Mouse (Mus musculus) yolk sac, embryonic 10.5 days (tissue): ENCODE results near the gene Mtnr1b.
A peak's percentile ranks its signal among the peaks of the same experiment; 100 is the strongest.
"Not testable (repeated sequence)": the region's sequence is repeated elsewhere in the genome, so short reads cannot be mapped to it uniquely, and the experiment has no call there.

Experiments
- DNase-seq: peaks from one replicate; pipeline ENCODE4 v3.0.0-alpha.2; 2017; ENCODE audit warnings: low spot score

Gene Mtnr1b

GRCm38 (mm10) chr9:15874506-15875160 lies at the start of gene Mtnr1b:
Gene Mtnr1b (minus strand): TSS chr9:15874556.
- no peak for DNase-seq

DNA sequence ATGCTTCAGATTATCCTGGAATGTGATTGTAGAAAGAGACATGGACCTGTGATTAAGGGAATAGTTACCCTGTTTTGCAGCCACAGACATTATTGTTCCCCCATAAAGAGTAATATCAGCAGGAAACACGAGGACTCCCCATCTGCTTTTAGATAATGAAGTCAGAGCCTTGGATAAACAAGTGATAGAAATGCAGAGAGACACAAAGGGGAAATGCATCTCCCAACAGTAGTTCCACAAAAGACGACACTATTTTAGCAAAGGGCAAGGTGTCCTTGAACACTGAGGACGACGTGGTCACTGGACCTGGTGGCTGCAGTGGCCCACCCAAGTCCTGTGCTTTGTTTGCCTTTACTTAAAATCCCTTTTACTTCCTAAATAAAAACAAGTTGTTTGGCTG lies 45.9 kb upstream of the Mtnr1b start:
- DNase-seq = no peak

GRCm38 (mm10) chr9:15919373-15920005 lies 45.1 kb upstream of the Mtnr1b start:
- DNase-seq = no peak

GRCm38 (mm10) chr9:15916600-15916999 lies 42.2 kb upstream of the Mtnr1b start:
- no peak for DNase-seq

- DNase-seq = no peak
These were observed 38.4 kb upstream of the Mtnr1b start for GRCm38 (mm10) chr9:15912735-15913134.

- DNase-seq = no peak
These were observed 35.2 kb upstream of the Mtnr1b start for GRCm38 (mm10) chr9:15909397-15910113.

DNA sequence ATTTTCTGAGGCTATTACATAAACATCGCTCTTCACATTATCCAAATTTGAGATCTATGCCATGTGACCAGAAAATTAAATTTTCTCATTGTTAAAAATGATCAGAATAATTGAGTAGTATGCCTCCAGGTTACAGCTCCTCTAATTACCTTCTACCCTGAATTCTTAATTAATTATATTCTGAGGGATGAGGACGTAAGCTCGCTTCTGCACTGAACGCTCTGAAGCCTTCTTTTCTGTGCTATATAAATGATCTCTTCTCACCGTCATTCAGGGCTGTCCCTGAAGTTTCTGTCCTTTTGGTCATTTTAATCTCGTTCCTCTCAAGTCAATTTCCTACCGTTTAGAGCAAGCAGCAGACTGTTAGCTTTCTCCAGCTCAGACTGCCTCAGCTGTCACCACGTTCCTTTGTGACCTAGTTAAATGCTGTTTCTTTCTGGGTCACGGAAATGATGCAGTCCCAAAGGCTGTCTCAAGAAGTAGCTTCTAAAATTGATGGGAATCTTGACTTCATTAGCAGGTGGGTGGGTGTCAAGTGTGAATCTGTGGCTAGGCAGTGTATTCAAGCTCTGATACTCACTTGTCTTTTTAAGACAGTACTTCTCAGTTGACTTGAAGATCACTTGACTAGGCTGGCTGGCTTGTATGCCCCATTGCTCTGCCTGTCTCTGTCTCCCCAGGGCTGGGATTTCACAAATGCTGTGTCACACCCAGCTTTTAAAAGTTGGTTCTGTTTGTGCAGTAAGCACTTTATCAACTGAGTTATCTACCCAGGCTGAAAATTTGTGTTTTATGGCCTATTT lies 29.8 kb upstream of the Mtnr1b start:
- no peak for DNase-seq

- DNase-seq = no peak
These were observed 23.8 kb upstream of the Mtnr1b start for GRCm38 (mm10) chr9:15898112-15898511.

- DNase-seq = no peak
These were observed 12.4 kb upstream of the Mtnr1b start for GRCm38 (mm10) chr9:15886756-15887155.

DNA sequence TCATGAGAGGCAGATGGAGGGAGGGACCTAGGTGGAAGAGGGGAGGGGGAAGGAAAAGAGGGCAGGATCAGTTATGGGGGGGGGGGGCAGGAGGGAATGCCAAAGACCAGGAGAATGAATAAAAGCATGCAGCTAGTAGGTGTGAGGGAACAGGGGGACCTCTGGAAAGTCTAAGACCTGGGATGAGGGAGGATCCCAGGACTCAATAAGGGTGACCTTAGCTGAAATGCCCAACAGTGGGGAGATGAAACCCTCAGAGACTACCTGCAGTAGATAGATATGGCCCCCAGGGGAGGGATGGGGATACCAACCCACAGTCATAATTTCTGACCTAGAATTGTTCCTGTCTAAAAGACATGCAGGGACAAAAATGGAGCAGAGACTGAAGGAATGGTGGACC lies 6.4 kb upstream of the Mtnr1b start:
- DNase-seq = no peak

GRCm38 (mm10) chr9:15880160-15880603 lies 5.8 kb upstream of the Mtnr1b start:
- DNase-seq = peak; percentile 15

GRCm38 (mm10) chr9:15870013-15870412 lies 4.3 kb downstream of the Mtnr1b start:
- no peak for DNase-seq

DNA sequence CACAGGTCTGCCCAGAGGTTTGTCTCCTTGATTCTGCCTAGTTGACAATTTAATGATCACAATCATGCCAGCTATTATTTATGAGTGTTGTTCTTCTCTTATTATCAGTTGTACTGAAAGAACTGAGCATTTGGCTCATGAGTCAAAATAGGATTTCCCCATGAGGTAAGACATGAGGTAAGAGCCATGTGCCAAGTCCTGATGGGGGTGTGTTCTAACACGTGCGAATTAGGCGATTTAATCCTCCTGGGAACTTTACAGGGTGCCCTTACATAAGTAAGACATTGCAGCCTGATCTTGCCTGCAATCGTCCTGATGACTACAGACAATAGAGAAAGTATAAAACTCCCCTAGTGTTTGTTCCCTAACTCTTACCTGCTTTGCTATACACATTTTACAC lies 4.9 kb downstream of the Mtnr1b start:
- DNase-seq = no peak

DNA sequence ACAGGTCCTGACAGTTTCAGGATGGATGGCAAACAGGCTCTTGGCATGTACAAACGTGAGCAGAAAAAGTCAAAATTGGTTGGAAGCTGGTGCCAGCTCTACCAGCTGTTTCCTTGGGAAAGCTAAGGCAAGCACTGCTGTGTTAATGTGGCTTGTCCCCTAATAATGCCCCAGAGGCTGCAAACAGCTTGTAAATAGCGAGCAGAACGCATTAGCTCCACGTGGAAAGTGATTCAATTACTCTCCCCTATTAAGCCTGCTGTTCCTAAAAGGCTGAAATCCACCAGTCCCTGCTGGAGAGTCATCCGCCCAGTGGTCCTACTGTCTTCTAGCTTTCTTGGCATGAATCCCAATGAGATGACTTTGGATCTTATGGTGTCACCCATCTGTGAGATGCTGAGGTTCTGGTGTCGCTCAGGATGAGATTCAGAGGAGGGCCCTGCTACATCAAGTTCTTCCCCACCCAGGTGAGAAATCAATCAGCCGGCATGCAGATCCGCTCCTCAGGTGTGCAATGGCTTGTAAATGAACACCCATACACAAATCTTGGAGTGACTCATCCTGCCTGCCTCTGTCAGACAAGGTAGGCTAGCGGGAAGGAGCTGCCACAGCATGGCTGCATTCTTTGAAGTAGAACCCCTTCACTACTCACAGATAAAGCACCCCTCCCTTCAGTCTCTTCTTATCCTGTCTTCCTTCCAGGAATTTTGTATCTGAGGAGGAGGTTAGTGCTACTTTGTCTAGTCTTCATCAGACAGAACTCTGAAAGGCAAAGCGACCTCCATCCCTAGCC lies 7.9 kb downstream of the Mtnr1b start:
- no peak for DNase-seq

GRCm38 (mm10) chr9:15861402-15861801 lies 13.0 kb downstream of the Mtnr1b start:
- no peak for DNase-seq

DNA sequence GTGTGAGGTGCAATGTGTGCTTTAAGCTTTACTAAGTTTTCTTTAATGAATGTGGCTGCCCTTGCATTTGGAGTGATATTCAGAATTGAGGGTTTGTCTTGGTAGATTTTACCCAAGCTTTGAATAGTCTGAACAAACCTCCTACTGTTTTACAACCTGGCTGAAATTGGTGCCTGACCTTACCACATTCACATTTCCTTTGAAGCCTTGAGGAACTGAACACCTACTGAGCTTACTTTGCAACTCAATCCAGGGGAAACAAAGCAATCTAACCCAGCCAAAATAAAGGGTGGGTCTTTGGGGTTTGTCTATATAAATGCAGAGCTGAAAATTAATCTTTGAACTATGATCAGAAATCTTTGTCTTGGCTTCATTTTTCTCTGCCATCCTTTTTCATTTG lies 23.6 kb downstream of the Mtnr1b start:
- DNase-seq = no peak

GRCm38 (mm10) chr9:15845390-15845789 lies 29.0 kb downstream of the Mtnr1b start:
- no peak for DNase-seq

DNA sequence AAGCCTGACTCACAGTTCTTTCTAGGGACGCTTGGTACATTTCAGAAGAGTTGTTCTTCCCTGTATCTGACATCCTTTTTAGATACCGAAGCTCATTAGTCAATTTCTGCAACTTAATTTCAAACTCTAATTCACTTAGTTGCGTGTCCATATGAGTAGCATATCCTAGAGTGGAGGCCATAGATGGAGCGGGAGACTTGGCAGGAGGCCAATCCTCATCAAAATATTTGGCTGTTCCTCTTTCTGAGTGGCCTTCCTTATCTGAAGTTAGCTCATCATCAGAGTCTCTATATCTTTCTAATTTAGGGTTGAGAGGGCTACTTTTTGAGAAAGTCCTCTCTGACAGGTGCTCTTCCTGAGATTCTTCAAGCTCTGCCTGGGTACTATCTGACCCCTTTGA lies 29.4 kb downstream of the Mtnr1b start:
- not testable (repeated sequence) for DNase-seq

DNA sequence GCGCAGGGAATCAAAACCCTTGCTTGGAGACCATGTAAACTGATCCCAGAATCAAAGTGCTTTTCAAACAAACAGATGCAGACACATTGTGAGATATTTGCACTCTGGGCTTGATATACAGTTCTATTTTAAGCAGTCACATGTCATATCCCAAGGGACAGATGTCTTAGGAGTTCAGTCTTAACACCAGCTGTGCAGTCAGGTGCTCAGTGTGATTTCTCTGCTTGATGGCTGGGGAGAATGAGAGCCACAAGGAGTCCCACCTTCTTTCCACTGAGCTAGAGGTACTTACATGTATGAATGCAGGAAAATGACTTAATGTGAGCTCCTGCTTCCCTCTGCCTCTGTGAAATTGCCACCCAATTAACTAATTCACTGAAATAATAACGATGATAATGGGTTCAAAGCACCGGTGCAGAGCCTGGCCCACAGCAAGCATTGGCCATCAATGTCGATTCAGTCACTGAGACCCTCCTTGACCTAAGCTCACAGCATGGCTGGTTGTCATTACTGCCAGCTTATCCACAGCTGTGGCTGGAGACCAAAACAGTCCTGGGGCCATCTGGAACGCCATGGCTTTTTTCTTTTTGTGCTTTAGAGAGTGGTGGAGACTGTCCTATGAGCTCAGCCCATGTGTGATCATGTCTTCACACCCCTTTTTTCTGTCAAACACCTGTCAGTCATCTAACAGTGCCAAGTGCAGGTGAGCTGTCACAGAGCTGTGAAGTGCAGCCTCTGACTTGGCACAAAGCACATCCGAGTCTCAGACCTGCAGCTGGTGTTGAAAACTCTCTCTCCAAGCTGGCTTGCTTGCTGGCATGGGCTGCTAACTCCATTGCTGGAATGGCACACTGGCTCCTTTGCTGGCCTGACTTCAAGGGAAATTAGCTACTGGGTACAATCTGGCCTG lies 61.1 kb downstream of the Mtnr1b start:
- DNase-seq = no peak

DNA sequence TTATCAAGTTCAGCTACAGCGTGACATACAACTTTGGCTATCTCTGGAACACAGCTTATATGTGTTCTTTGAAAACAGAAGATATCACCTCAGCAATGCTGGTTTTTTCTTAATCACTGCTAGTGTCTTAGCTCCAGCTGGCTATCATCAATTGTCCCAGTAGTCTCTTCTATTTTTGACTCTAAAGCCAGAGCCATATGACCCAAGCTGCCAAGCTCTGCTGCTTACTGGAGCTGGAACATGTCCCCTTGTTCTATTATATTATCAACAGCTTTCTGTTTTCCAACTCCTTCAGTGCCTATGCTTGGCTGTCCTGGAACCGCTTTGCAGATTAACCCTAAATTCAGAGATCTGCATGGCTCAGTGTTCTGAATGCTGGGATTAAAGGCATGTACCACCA lies 70.1 kb downstream of the Mtnr1b start:
- DNase-seq = no peak
